Mouse (Mus musculus) olfactory bulb, adult 2 months (tissue): ENCODE data around the gene Ifna1.

Source experiments
- CTCF ChIP-seq: fragments of 200-500 bp; IDR thresholded peaks from 2 replicates; pipeline ENCODE4 v1.5.1; 2012; ENCODE audit warnings: low read depth, mild to moderate bottlenecking, low read length, moderate library complexity; ENCODE audit not compliant: insufficient read depth
- POLR2A ChIP-seq: fragments of 200-500 bp; IDR thresholded peaks from 2 replicates; pipeline ENCODE4 v1.6.1; 2012; ENCODE audit warnings: mild to moderate bottlenecking, low read depth, low read length, moderate library complexity; ENCODE audit not compliant: insufficient read depth

DNA sequence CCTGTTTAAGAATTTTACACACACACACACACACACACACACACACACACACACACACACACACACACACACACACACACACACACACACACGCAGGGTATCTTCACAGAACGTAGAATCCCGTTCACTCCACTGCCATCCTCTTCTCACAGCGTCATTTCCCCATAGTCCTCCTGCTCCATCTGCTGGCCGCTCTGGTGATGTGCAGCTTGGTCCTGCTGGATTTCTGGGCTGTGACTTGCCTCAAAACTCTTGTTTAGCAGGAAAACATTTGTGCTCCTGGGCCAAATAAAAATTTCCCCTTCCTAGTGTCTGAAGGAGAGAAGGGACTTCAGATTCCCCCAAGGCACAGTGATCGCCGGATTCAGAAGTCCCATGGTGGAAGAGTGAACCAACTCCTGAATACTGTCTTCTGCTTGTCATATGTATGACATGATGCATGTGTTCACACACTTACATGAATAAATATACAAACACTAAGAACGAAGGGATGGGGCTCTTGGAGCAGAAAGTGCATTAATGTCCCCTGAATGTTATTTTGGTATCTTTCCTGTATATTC lies 17.6 kb downstream of the Ifna1 start:
- peak; percentile 89 for TF ChIP-seq CTCF
- no peak for TF ChIP-seq POLR2A
